Mouse (Mus musculus): ENCODE results near the gene Prrt4.

DNA sequence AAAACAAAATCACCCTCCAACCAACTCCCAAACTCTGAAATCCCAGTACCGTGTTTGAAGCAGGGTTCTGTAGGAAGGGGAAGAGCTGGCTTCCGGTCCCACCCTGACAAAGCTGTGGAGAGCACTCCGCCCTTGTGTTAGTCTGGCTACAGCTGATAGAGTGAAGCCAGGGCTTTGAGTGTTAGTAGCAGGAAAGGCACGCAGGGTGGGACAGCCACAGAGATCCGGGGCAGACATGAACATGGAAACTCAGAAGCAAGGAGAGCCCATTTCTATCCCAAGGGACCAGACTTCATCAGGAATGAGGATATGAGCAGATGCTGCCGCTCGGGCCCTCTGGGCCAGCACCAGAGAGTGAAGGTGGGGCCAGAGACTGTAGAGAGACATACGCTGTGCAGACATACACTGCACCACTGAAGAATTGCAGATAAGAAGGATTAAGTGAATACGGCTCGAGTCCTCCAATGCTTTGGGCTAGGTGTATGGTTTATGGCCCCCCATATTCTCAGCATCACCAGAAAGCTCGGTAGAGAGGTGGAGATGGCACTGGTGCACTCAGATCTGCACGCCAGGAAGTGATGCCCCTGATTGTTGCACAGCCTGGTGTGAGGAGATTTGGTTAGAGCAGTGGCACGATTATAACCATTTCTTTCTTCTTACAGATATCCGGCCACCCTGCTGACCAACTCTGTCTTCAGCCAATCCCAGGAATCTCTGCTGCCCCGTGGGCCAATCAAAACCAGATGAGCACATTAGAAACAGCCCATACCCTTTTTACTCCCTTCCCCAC is 14.8 kb upstream of the Prrt4 start:
- TF ChIP-seq POLR2A (IDR thresholded peaks at IDR 0.05; ENCODE audit: low read depth, low read length) (no peak), CTCF (IDR thresholded peaks at IDR 0.05; ENCODE audit: extremely low read depth, insufficient read depth, insufficient read length, insufficient replicate concordance) (no peak)
